Mouse (Mus musculus) cerebellum, adult 9-10 months (tissue): ENCODE measurements around the gene Hoxb6.

Experiments
- DNase-seq: peaks from one replicate; pipeline ENCODE4 v3.0.0; 2022

Gene Hoxb6

GRCm38 (mm10) chr11:96340698-96341365, 48.6 kb downstream of the Hoxb6 start:
- no peak for DNase-seq

DNA sequence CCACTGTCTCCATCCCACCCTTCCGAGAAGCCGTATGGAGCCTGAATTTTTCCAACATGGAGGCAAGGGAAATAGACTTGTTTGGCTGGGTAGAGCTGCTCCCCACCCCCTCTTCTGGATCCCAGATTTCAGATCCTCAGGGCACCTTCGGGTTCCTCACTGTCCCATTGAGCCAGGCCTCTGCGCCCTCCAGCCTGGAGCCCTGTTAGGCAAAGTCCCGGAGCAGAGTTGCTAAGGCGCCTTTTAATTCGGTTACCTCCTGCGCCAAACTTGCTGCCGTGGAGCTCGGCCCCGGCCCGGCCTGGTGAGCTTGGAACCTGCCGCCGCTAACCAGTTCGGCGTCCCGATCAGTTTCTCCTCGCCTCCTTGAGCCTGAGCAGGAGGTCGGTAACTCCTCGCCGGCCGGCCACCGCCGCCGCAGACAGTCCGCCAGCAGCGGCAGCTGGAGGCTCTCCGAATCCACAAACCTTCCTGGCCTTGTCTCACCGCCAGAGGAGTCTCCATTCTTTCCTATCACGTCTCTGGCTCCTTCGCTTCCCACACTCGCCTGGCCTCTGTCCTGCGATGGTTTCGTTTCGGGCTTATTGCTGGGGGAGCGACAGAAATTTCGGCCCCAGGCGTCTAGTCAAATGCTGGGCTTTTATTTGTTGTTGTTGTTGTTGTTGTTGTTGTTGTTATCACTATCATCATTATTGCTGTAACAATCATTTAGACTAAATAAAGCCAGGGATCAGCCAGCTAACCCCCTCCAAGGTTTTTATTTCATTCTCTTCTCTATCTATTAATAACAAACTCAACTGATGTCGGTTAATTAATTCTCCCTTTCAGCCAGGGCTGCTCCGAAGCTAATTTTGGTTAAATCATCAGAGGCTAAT, 49.7 kb downstream of the Hoxb6 start:
- DNase-seq: no peak

GRCm38 (mm10) chr11:96342576-96342930, 50.3 kb downstream of the Hoxb6 start:
- no peak for DNase-seq

DNA sequence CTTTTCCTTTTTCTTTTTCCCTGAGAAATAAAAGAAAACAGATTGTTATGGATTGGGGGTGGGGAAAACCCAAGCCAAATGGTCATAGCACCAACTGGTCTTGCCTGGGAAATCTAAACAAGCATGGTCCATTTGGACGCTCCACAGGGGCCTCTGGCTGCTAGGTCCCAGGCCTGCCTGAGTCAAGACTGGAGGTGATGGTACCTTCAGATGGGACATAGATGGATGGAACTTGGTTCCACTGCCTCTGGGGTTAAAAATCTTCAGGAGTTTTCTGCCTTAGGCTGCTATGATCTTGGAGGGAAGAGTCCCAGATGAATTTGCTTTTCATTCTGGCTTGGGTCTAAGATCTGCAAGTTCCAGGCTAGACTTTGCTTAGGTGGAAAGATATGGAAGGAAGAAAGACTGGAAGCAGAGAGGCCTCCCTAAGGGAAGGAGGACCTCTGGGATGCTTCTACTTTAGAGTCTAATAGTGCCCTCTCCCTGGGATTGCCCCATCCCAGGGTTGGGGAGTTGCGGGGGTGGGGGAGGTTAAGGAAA, 51.0 kb downstream of the Hoxb6 start:
- DNase-seq: no peak

- DNase-seq: no peak
These were observed 52.0 kb downstream of the Hoxb6 start for GRCm38 (mm10) chr11:96344061-96344877.

GRCm38 (mm10) chr11:96344878-96345159, 52.5 kb downstream of the Hoxb6 start:
- no peak for DNase-seq

GRCm38 (mm10) chr11:96345220-96345892, 53.1 kb downstream of the Hoxb6 start:
- no peak for DNase-seq

GRCm38 (mm10) chr11:96345893-96346806, 53.9 kb downstream of the Hoxb6 start:
- no peak for DNase-seq

DNA sequence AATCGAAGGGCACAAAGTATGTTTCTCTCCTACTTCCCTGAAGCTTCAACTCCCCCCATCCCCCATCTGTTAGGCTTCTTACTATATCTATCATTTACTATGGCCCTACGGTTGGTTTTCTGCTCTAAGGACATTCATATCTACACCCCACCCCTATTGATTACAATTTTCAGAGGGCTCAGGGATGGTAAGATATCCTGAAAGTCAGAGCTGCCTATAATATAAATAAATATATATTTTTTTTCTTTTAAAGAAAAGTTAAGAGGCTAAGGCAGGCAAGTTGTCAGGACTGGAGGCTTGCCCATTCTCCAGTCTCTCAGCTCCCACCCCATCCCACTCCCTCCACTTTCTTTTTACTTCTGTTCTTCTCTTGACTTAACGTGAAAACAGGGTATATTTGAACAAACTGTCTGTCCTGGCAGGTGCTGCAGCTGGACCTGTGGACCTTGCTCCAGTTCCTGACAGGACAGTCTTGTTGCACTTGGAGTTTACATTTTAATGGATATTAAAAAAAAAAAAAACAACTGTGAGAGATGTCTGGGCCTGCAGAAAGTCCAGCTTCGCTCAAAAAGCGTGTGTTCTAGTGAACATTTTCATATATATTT, 54.7 kb downstream of the Hoxb6 start:
- no peak for DNase-seq

- no peak for DNase-seq
These were observed 55.4 kb downstream of the Hoxb6 start for GRCm38 (mm10) chr11:96347717-96348116.

GRCm38 (mm10) chr11:96348141-96348928, 56.1 kb downstream of the Hoxb6 start:
- no peak for DNase-seq

DNA sequence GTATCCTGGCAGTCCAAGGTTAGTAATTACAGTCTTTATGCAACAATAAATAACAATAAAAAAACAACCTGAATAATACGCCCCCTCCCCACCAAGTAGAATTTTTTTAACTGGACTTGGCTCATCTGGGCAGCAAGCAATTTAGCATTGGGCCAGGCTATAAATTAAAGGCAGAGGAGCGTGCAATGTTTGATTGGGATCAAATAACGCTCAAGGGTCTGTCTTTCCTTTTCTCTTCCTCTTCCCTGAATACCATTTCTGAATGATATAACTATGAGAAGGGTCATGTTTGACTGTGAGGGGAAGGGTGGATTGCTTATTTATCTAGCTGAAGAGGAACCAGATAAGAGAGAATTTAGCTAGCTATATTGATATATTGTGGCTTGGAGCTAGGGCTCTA, 56.7 kb downstream of the Hoxb6 start:
- no peak for DNase-seq

GRCm38 (mm10) chr11:96349491-96350340, 57.4 kb downstream of the Hoxb6 start:
- no peak for DNase-seq

DNA sequence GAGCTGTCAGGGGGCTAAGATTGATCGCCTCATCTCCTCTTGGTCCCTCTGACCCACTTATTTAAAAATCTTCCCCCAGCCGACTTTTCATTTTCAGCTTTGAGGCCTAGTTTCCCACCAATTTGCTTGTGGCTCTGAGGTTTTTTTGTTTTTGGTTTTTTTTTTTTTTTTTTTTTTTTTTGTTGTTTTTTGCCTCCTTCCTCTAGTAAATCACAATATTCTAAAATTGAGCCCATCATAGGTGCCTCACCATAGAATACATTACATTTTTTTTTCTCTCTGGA, 58.0 kb downstream of the Hoxb6 start, which contains the start of gene Hoxb2:
TSS of gene Hoxb2 (plus strand) at position 185 of the 284 bp plus-strand sequence.
- no peak for DNase-seq

DNA sequence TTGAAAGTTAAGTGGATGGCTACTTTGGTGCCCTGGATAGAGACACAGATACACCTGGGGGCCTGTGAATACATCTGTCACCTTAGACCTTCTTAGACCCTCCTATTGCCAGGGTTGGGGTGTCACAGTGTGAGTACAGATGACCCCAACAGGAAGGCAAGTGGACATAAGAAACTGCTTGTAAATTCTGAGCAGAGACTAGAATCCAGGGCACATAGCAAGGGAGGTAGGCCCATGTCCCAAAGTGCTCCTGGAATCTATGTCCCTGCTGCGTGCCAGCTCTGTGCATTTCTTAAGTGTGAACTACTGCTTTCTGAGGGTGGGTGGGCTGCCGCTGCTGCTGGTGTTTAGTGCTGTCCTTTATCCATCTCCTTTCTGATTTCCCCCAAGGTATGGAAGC, 58.5 kb downstream of the Hoxb6 start:
- no peak for DNase-seq
